Mouse (Mus musculus) heart, embryonic 16.5 days (tissue): ENCODE data around the gene Tsc1. TPM values are rescaled to one million over a fixed set of nuclear protein-coding genes. Genes with fewer than 3 reads are reported as not detected.

Source experiments
- ATAC-seq: fragments of 200-750 bp; cut with Nextera tagmentation; replicated peaks from 2 replicates; pipeline ENCODE4 v1.8.0; 2017; ENCODE audit warnings: moderate number of reproducible peaks; ENCODE audit not compliant: insufficient read depth, low FRiP score; ENCODE audit errors: extremely low read depth
- H3K27ac ChIP-seq: fragments of 300-500 bp; sonication (generic); 2 replicates; pipeline ENCODE4 v1.5.1; 2014; ENCODE audit warnings: mild to moderate bottlenecking, low read length, control low read depth, moderate library complexity
- H3K27me3 ChIP-seq: fragments of 300-500 bp; sonication (generic); 2 replicates; pipeline ENCODE4 v1.6.1; 2014; ENCODE audit warnings: low read length, mixed read lengths; ENCODE audit not compliant: control insufficient read depth, insufficient read depth
- H3K36me3 ChIP-seq: fragments of 300-500 bp; sonication (generic); 2 replicates; pipeline ENCODE4 v1.6.1; 2014; ENCODE audit not compliant: control insufficient read depth, insufficient read depth
- H3K4me1 ChIP-seq: fragments of 300-500 bp; sonication (generic); 2 replicates; pipeline ENCODE4 v1.6.1; 2014; ENCODE audit warnings: low read length, mixed read lengths; ENCODE audit not compliant: control insufficient read depth, insufficient read depth
- H3K4me2 ChIP-seq: fragments of 300-500 bp; sonication (generic); 2 replicates; pipeline ENCODE4 v1.6.1; 2014; ENCODE audit warnings: low read depth, mild to moderate bottlenecking, control low read depth, low read length
- H3K4me3 ChIP-seq: fragments of 300-500 bp; sonication (generic); 2 replicates; pipeline ENCODE4 v1.5.1; 2014; ENCODE audit warnings: mild to moderate bottlenecking, control low read depth, low read length
- H3K9ac ChIP-seq: fragments of 300-500 bp; sonication (generic); 2 replicates; pipeline ENCODE4 v1.6.1; 2014; ENCODE audit warnings: low read length, control low read depth
- H3K9me3 ChIP-seq: fragments of 300-500 bp; sonication (generic); replicated peaks from 2 replicates; pipeline ENCODE4 v1.6.1; 2016; ENCODE audit warnings: low read length; ENCODE audit not compliant: control insufficient read depth
- WGBS: fragments of 180-500 bp; shearing (Covaris S2); extraction: QIAGEN DNeasy Blood & Tissue Kit; methylation state at CpG from one replicate; pipeline ENCODE4 v1.1.7; 2014; 5-methylcytosine and 5-hydroxymethylcytosine counted together
- polyA plus RNA-seq: library from polyadenylated mRNA; unstranded; fragments of >200 nt; fragmentation: Nextera tagmentation; extraction: Ambion mirVana; gene quantifications from 2 replicates; pipeline ENCODE4 v1.2.1, GENCODE M21; 2015

Tsc1 gene
- polyA plus RNA-seq, 1 experiment from 2014 or later: 17.5 TPM

- Histone ChIP-seq H3K4me1 (peaks cover 17% of the 10 kb centered on the region), H3K9me3 (no peaks in the 10 kb centered on the region), H3K36me3 (no peaks in the 10 kb centered on the region), H3K27me3 (no peaks in the 10 kb centered on the region), H3K4me2 (no peak overlapping the region), H3K4me3 (no peak overlapping the region), H3K9ac (0 out of 2 replicates have a peak overlapping the region, but pooled peaks have one; percentile 17), H3K27ac (peak overlapping the region; percentile 44; the same call in 1 of the 2 replicates)
- ATAC-seq: no peak
- 19% methylated on average over 12 of the region's 12 CpGs for WGBS
Observed at GRCm38 (mm10) chr2:28601720-28602590, 39.1 kb upstream of the Tsc1 start.

GRCm38 (mm10) chr2:28603542-28603941, 37.5 kb upstream of the Tsc1 start:
- Histone ChIP-seq H3K4me3 (no peak overlapping the region), H3K27ac (no peak overlapping the region), H3K9ac (no peak overlapping the region), H3K27me3 (no peaks in the 10 kb centered on the region), H3K9me3 (no peaks in the 10 kb centered on the region), H3K4me1 (peaks cover 13% of the 10 kb centered on the region), H3K36me3 (no peaks in the 10 kb centered on the region), H3K4me2 (no peak overlapping the region)
- no peak for ATAC-seq
- WGBS: 80% methylated on average over 5 of the region's 5 CpGs

- Histone ChIP-seq H3K27ac (no peak overlapping the region), H3K9me3 (no peaks in the 10 kb centered on the region), H3K4me3 (no peak overlapping the region), H3K36me3 (no peaks in the 10 kb centered on the region), H3K9ac (no peak overlapping the region), H3K27me3 (no peaks in the 10 kb centered on the region), H3K4me2 (no peak overlapping the region), H3K4me1 (peaks cover 7% of the 10 kb centered on the region)
- 61% methylated on average over 14 of the region's 14 CpGs for WGBS
- ATAC-seq: no peak; the same call in 1 of the 2 replicates
Observed at GRCm38 (mm10) chr2:28605789-28606541, 35.1 kb upstream of the Tsc1 start.

GRCm38 (mm10) chr2:28606601-28607340, 34.3 kb upstream of the Tsc1 start:
- Histone ChIP-seq H3K4me2 (no peak overlapping the region), H3K27me3 (no peaks in the 10 kb centered on the region), H3K4me1 (peaks cover 6% of the 10 kb centered on the region), H3K4me3 (no peak overlapping the region), H3K27ac (no peak overlapping the region), H3K36me3 (no peaks in the 10 kb centered on the region), H3K9me3 (no peaks in the 10 kb centered on the region), H3K9ac (no peak overlapping the region)
- 58% methylated on average over 8 of the region's 8 CpGs for WGBS
- no peak for ATAC-seq

GRCm38 (mm10) chr2:28607341-28608165, 33.5 kb upstream of the Tsc1 start:
- Histone ChIP-seq H3K27me3 (no peaks in the 10 kb centered on the region), H3K9ac (no peak overlapping the region), H3K9me3 (no peaks in the 10 kb centered on the region), H3K4me2 (no peak overlapping the region), H3K36me3 (no peaks in the 10 kb centered on the region), H3K4me1 (no peaks in the 10 kb centered on the region), H3K27ac (no peak overlapping the region), H3K4me3 (no peak overlapping the region)
- ATAC-seq: no peak
- WGBS: 47% methylated on average over 10 of the region's 10 CpGs

GRCm38 (mm10) chr2:28609851-28610250, 31.2 kb upstream of the Tsc1 start:
- no peaks in the 10 kb centered on the region for H3K9me3 ChIP-seq
- WGBS: 61% methylated on average over 10 of the region's 10 CpGs
- H3K27ac ChIP-seq: no peak overlapping the region
- H3K4me3 ChIP-seq: no peak overlapping the region
- no peaks in the 10 kb centered on the region for H3K36me3 ChIP-seq
- H3K27me3 ChIP-seq: no peaks in the 10 kb centered on the region
- ATAC-seq: no peak
- no peak overlapping the region for H3K9ac ChIP-seq
- no peaks in the 10 kb centered on the region for H3K4me1 ChIP-seq
- H3K4me2 ChIP-seq: no peak overlapping the region

- Histone ChIP-seq H3K4me1 (no peaks in the 10 kb centered on the region), H3K27me3 (no peaks in the 10 kb centered on the region), H3K4me2 (no peak overlapping the region), H3K36me3 (no peaks in the 10 kb centered on the region), H3K9me3 (no peaks in the 10 kb centered on the region), H3K4me3 (no peak overlapping the region), H3K9ac (no peak overlapping the region), H3K27ac (no peak overlapping the region)
- 76% methylated on average over 12 of the region's 12 CpGs for WGBS
- ATAC-seq: no peak
Observed at GRCm38 (mm10) chr2:28610716-28611406, 30.2 kb upstream of the Tsc1 start.

GRCm38 (mm10) chr2:28611407-28611787, 29.6 kb upstream of the Tsc1 start:
- H3K36me3 ChIP-seq: no peaks in the 10 kb centered on the region
- H3K9ac ChIP-seq: no peak overlapping the region
- no peaks in the 10 kb centered on the region for H3K9me3 ChIP-seq
- 85% methylated on average over 17 of the region's 17 CpGs for WGBS
- no peak overlapping the region for H3K27ac ChIP-seq
- no peaks in the 10 kb centered on the region for H3K4me1 ChIP-seq
- H3K4me3 ChIP-seq: no peak overlapping the region
- H3K27me3 ChIP-seq: no peaks in the 10 kb centered on the region
- H3K4me2 ChIP-seq: no peak overlapping the region
- ATAC-seq: no peak
